Mouse (Mus musculus): Measurements from ENCODE around the gene Fgf8.

Fgf8 gene

GRCm38 (mm10) chr19:45725677-45726277 is 16.9 kb downstream of the Fgf8 start:
- no peak for DNase-seq (ENCODE audit: low spot score)

DNA sequence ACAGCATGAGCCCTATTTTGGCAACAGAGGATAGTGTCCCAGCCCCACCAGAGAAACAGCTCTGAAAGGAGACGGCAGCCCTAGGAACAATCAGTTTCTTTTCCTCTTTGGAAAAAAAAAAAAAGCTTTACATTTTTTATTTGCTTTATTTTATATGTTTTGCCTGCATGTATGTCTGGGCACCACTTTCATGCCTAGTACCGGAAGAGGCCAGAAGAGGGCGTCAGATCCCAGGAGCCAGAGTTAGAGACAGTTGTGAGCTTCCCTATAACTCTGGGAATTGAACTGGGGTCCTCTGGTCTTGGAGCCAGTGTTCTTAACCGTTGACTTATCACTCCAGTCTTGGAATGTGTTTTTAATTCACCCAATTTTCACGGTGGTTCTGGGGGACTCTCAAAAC is 20.5 kb downstream of the Fgf8 start:
- DNase-seq (ENCODE audit: low spot score): no peak

DNA sequence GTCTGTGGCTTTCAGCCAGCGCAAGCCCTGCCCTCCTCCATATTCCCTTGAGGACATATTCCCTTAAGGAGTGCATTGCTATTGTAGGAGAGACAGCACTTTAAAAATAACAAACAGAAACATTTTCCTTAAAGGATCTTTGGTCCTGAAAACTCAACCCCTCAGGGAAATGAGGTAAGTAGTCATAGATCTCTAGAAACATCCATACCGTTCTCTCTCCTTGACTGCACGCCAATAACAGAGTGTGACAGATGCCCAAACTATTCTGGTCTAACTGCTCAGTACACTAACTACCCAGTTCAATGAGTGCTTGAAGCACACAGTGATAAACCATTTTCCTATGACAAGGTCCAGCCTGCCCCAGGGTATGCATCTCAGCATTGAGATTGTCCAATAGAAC is 24.4 kb downstream of the Fgf8 start:
- DNase-seq (ENCODE audit: low spot score): no peak

DNA sequence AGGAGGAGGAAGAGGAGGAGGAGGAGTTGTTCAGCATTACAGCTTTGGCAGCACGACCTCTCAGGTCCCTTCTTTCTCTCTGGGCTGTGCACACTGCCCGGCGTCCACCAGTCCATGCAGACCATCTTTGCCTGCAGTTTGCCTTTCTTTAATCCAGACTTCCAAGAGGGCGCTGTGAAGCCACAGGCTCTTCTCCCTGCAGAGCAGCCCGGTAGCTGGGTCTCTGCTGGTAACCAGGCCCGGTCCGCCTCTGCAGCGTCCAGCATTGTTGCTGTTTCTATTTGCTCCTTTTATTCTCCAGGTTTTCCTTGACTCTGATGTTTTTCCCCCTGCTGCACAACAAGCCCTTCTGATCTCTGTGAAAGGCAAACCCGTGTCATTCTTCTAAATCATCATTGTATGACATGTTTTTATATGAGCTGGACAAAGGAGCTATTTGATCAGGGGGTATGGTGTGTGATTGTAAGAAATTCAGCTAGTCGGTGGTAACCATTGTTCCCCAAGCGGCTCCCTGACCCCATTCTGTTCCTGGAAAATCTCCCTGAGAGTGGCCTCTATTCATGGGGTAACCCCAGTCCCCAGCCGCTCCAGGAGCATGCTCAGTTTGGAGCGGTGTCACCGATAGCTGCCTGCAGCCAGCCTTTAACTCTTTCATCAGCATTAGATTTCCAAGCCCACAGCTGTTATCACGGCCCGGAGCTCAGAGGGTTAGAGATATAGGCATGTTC is 25.1 kb downstream of the Fgf8 start:
- DNase-seq (ENCODE audit: low spot score): no peak

GRCm38 (mm10) chr19:45708704-45709103 is 34.0 kb downstream of the Fgf8 start:
- no peak for DNase-seq (ENCODE audit: low spot score)

GRCm38 (mm10) chr19:45696281-45696600 is 46.5 kb downstream of the Fgf8 start:
- no peak for DNase-seq (ENCODE audit: low spot score)

DNA sequence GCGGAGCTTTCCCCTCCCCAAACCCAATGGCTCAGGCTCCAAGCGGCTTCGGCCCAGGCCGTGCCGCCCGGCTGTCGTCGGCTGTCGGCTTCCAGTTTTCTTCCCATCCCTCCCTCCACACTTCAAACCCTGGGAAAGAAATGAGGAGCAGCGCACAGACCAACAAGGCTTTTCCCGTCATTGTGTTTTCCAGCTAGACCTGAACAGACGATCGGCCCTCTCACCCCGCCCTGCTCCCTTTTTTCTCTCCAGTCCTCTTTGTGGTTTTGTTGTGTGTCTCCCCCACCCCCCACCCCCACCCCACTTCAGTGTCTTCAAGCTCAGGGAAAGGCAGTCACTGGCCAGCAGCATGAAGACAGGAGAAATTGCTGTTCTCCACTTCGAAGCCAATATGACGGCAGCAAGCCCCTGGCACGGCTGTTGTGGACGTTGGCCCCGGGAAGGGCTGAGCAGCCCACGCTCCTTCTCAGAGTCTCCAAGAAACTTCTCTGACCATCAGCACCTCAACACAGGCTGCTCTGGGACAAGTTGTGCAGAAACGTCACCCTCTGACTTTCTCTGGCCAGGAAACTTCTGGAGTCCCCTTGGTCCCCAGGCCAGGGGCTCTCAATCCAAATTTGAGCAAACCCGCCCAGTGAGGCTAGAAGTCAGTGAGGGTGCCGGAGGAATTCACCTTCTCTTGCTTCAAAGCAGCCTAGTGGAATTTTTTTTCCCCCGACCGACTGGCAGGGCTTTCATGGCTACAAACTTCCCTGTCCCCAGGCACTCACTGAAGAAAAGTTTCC is 47.0 kb downstream of the Fgf8 start:
- no peak for DNase-seq (ENCODE audit: low spot score)

DNA sequence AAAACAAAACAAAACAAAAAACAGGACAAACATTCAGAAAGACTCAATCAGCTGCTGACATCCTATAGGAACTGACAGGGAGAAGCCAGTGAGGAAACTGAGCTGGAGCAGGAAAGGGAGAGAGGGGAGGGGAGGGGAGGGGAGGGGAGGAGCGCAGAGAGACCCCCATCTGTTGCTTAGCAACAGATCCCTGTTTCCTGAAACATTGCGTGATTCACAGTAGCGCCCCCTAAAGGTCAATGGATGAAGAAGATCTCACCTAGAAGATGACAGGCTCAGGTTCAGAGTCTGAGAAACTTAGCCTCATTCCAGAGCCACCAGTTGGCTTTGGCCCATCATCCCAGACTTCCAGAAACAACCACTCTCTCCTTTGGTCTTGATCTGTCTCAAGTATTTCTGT is 48.7 kb downstream of the Fgf8 start:
- peak; percentile 33 for DNase-seq (ENCODE audit: low spot score)

DNA sequence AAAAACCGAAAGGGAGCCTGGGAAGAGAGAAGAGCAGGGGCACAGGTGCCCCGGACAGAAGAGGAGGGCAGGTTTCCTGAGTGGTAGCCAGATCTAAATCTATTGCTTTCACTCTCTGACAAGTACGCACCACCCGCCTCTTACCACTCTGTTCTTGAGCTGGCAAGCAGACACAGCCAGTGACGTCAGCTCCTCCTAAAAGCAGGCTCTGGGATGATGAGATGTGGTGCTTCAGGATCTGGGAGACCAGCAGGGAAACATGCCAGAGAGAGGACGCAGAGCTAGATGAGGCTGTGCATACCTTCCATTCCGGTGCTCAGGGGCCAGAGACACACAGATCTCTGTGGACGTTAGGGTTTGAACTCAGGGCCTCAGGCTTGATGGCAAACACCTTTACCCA is 50.5 kb downstream of the Fgf8 start:
- DNase-seq (ENCODE audit: low spot score): no peak

DNA sequence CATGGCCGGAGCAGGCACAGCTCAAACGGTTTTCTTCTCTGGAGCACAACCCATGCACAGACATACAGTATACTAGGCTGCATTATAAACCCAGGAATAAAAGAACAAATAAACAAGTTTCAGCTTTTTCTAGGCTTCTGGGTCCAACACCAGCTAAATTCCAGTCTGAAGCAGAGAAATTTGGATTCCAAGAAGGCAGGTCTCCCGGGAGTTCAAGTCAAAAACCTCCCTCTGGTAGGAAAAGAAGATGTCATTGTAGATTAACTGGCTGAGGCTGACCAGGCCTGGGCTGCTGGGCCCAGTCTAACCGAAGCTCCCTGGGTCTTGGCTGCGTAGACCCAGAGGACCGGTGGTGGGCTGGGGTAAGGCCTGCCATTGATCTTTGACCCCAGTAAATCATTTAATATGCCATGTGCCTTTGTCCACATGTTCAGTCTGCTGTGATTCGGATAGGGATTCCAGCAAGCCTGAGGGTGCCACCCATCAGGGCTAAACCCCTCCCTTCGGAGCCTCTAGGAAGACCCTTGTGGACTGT is 51.6 kb downstream of the Fgf8 start:
- no peak for DNase-seq (ENCODE audit: low spot score)

DNA sequence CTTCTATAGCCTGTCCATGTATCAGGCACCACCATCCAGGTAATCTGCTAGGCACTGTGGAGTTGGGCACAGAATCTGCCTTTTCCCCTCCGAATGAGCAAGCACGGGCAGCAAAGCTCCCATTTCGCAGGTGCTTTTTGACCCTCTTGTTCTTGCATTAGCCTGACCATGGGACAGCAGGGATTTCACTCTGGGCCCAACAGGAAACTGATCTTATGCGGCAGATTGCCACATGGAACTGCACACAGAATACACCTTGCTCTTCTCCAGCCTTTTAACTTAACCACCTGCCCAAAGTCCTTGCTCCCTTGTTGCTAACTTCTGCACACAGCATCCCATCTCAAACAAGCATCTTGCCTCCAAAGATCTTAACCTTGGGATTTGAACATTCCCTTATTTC is 55.7 kb downstream of the Fgf8 start:
- no peak for DNase-seq (ENCODE audit: low spot score)

All from c-Kit-positive CD71-positive TER-119-positive erythroid progenitor cells, embryonic 14.5 days (primary cell).